Mouse (Mus musculus): ENCODE measurements around the gene Tmed10.

GRCm38 (mm10) chr12:85366271-85366670 lies 8.4 kb downstream of the Tmed10 start:
- TF ChIP-seq EP300 (IDR thresholded peaks at IDR 0.05; ENCODE audit: low read depth) (no peak), CTCF (IDR thresholded peaks at IDR 0.05; ENCODE audit: low read depth) (no peak)
